Mouse (Mus musculus): Measurements from ENCODE around the gene Ctnnd1. TPM values are rescaled to one million over a fixed set of nuclear protein-coding genes. Genes with fewer than 3 reads are reported as not detected.

The Ctnnd1 gene
- polyA plus RNA-seq, 1 experiment from 2014 or later: 57.6 TPM

DNA sequence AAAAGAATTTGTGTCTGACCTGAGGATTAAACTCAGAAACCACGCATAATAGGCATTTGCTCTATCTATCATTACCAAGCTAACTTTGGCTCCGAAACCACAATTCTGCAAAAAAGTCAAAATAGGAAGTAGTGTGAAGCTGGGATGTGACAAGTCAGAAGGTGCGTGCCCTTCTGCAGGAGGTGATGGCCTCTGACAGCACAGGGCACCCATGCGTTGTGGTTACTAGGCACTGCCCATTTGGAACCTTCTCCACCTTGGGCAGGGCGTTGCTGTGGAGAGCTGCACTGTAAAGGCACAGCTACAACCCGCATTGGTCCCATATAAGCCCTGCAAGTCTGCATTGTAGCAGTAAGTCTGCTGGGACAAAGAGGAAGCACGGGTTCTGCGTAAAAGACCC, 57.8 kb downstream of the Ctnnd1 start:
- Histone ChIP-seq H3K4me2 (no peak overlapping the region), H3K27ac (no peak overlapping the region), H3K9me3 (replicated peaks) (no peaks in the 10 kb centered on the region), H3K9ac (no peak overlapping the region), H3K27me3 (no peaks in the 10 kb centered on the region), H3K4me1 (replicated peaks) (no peaks in the 10 kb centered on the region; the same call in 1 of the 2 replicates), H3K4me3 (no peak overlapping the region), H3K36me3 (peaks cover 42% of the 10 kb centered on the region)
- no peak for ATAC-seq (replicated peaks; ENCODE audit: insufficient number of reproducible peaks, insufficient read depth, low FRiP score, low read depth)
- WGBS: 90% methylated on average over 8 of the region's 8 CpGs

DNA sequence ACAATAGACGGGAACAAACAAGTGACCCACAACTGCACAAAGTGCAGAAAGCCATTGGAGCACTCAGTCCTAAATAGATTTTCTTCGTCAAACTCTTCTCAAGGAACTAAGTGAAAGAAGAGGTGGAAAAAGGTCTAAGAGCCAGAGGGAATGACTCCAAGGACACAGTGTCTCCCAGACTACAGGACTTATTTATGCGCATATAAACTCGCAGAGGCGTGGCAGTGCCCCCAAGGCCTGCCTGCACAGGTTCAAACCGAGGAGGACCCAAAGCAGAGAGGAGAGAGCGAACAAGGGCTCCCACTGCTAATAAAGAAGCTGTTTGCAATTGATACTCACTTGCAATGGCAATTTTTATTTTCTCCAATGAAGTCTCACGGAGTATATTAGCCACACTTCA, 64.9 kb downstream of the Ctnnd1 start:
- no peak overlapping the region for H3K9ac ChIP-seq
- H3K27ac ChIP-seq: no peak overlapping the region
- peaks cover 13% of the 10 kb centered on the region for H3K36me3 ChIP-seq
- H3K9me3 ChIP-seq (replicated peaks): no peaks in the 10 kb centered on the region
- WGBS: 85% methylated on average over 8 of the region's 8 CpGs
- H3K4me3 ChIP-seq: no peak overlapping the region
- ATAC-seq (replicated peaks; ENCODE audit: insufficient number of reproducible peaks, insufficient read depth, low FRiP score, low read depth): no peak
- H3K4me2 ChIP-seq: no peak overlapping the region
- H3K27me3 ChIP-seq: no peaks in the 10 kb centered on the region
- no peaks in the 10 kb centered on the region for H3K4me1 ChIP-seq (replicated peaks)

DNA sequence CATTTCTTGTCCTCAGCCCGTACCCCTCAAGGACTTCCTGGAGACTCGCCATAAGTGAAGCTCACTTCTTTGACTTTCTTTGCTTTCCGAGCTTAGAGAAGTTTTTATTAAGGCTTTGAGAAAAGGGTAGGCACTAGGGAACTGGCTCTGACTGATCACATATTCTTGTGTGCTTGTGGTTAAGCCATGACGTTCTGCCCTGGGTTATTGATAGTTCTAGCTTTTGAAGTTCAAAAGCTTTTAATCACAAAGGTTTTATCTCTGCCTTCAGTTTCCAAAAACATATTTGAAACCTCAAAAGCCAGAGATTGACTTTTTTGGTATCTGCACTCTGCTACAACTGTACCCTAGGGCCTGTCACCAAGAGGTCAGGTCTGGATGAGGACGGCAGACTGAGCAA, 68.3 kb downstream of the Ctnnd1 start:
- H3K27me3 ChIP-seq: no peaks in the 10 kb centered on the region
- H3K4me2 ChIP-seq: no peak overlapping the region
- no peak overlapping the region for H3K27ac ChIP-seq
- no peaks in the 10 kb centered on the region; the same call in 1 of the 2 replicates for H3K9me3 ChIP-seq (replicated peaks)
- H3K36me3 ChIP-seq: no peaks in the 10 kb centered on the region
- H3K4me1 ChIP-seq (replicated peaks): no peaks in the 10 kb centered on the region
- H3K4me3 ChIP-seq: no peak overlapping the region
- H3K9ac ChIP-seq: no peak overlapping the region
- ATAC-seq (replicated peaks; ENCODE audit: insufficient number of reproducible peaks, insufficient read depth, low FRiP score, low read depth): no peak
- WGBS: 73% methylated on average over 5 of the region's 5 CpGs

DNA sequence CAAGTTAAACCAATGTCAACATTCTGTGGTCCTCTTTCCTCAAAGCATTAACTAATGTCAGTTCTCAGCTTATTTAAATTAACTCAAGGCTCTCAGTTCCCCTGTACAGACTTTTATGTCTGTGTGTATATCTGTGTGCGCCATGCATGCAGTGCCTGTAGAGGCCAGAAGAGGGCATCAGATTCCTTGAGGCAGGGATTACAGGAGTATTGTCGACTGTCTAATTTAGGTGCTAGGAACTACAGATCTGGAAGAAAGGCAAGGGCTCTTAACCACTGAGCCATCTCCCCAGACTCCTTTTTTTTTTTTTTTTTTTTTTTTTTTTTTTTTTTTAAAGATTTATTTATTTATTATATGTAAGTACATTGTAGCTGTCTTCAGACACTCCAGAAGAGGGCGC, 69.4 kb downstream of the Ctnnd1 start:
- H3K27me3 ChIP-seq: no peaks in the 10 kb centered on the region
- no peak for ATAC-seq (replicated peaks; ENCODE audit: insufficient number of reproducible peaks, insufficient read depth, low FRiP score, low read depth)
- H3K27ac ChIP-seq: no peak overlapping the region
- H3K4me1 ChIP-seq (replicated peaks): no peaks in the 10 kb centered on the region
- no peak overlapping the region for H3K9ac ChIP-seq
- H3K36me3 ChIP-seq: no peaks in the 10 kb centered on the region
- no peak overlapping the region for H3K4me2 ChIP-seq
- no peak overlapping the region for H3K4me3 ChIP-seq
- H3K9me3 ChIP-seq (replicated peaks): no peaks in the 10 kb centered on the region; the same call in 1 of the 2 replicates
- WGBS: 89% methylated on average over 2 of the region's 3 CpGs

DNA sequence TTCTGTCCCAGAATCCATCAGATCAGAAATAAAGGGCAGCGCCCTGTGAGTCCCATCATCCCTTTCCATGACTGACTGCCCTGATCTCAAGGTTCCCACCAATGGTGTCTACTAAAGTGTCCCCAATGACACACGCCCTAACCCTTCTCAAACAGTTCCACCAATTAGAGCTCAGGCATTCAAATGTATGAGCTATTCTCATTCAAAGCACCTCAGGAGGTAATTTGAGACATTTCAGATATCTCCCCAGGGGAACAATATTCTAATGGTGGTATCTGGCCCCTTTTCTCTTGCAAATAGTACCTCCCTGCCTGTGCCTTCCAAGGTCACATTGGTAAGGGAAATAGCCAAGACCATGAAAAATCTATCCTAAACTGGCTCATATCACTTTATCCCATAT, 71.3 kb downstream of the Ctnnd1 start:
- WGBS: 86% methylated on average over 2 of the region's 2 CpGs
- ATAC-seq (replicated peaks; ENCODE audit: insufficient number of reproducible peaks, insufficient read depth, low FRiP score, low read depth): no peak

DNA sequence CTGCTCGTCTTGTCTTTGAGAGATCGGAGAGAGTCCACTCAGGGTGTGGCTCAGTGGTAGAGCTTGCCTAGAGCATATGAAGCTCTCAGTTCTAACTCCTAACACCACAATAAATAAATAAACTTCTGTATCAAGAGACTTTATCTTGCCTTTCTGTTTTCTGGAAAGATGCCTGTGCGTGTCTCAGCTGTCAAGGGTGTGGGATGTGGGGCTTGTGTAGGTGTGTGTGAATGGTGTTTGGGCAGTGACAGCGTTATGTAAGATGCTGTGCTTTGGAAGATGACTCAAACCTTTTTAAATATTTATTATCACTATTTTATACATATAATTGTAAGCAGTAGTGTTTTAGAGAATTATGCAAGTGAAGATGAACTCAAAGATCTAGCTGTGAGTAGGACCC, 76.4 kb downstream of the Ctnnd1 start:
- WGBS: 85% methylated on average over 4 of the region's 4 CpGs
- Histone ChIP-seq H3K4me3 (no peak overlapping the region), H3K4me1 (replicated peaks) (no peaks in the 10 kb centered on the region), H3K9me3 (replicated peaks) (no peaks in the 10 kb centered on the region; the same call in 1 of the 2 replicates), H3K9ac (no peak overlapping the region), H3K27me3 (no peaks in the 10 kb centered on the region), H3K36me3 (no peaks in the 10 kb centered on the region), H3K4me2 (no peak overlapping the region), H3K27ac (no peak overlapping the region)
- ATAC-seq (replicated peaks; ENCODE audit: insufficient number of reproducible peaks, insufficient read depth, low FRiP score, low read depth): no peak

More for the DNA sequence above, 71.3 kb downstream of the Ctnnd1 start:
- no peak overlapping the region for H3K9ac ChIP-seq
- H3K27ac ChIP-seq: no peak overlapping the region
- no peaks in the 10 kb centered on the region; the same call in 1 of the 2 replicates for H3K9me3 ChIP-seq (replicated peaks)
- H3K4me1 ChIP-seq (replicated peaks): no peaks in the 10 kb centered on the region
- H3K4me2 ChIP-seq: no peak overlapping the region
- H3K4me3 ChIP-seq: no peak overlapping the region
- no peaks in the 10 kb centered on the region for H3K27me3 ChIP-seq
- no peaks in the 10 kb centered on the region for H3K36me3 ChIP-seq

DNA sequence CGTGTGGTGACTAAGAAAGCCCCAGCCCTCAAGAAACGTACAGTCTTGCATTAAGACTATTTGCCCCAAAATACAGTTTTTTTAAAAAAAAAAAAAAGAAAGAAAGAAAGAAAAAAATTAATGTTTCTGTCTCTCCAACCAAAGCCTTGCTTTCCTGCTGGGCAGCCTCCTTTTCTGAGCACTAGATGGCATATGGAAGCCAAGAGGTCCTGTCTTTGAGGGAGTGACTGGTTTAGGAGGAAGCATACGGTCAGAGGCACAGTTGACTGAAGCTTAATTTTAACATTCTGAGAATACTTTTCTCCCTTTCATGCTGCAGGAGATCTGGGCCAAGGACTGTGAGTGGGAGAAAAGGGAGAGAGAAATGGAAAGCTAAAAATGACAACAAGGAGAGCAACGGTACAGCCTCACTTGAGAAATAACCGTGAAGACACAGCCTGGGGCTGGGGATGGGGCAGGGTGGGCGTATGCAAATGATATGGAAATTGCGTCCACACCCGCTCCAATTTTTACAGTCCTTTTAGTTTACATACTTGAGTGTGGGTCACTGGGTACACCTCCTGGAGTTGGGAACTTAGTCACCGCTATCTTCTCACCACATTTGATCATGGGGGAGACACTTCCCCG, 93.6 kb downstream of the Ctnnd1 start:
- H3K9ac ChIP-seq: peak overlapping the region; percentile 23; the same call in 1 of the 2 replicates
- peak overlapping the region; percentile 24 for H3K4me3 ChIP-seq
- 45% methylated on average over 10 of the region's 10 CpGs for WGBS
- no peaks in the 10 kb centered on the region for H3K36me3 ChIP-seq
- H3K4me1 ChIP-seq (replicated peaks): no peaks in the 10 kb centered on the region
- H3K9me3 ChIP-seq (replicated peaks): no peaks in the 10 kb centered on the region
- H3K27me3 ChIP-seq: no peaks in the 10 kb centered on the region
- H3K4me2 ChIP-seq: peak overlapping the region; percentile 52
- ATAC-seq (replicated peaks; ENCODE audit: insufficient number of reproducible peaks, insufficient read depth, low FRiP score, low read depth): no peak
- no peak overlapping the region for H3K27ac ChIP-seq

DNA sequence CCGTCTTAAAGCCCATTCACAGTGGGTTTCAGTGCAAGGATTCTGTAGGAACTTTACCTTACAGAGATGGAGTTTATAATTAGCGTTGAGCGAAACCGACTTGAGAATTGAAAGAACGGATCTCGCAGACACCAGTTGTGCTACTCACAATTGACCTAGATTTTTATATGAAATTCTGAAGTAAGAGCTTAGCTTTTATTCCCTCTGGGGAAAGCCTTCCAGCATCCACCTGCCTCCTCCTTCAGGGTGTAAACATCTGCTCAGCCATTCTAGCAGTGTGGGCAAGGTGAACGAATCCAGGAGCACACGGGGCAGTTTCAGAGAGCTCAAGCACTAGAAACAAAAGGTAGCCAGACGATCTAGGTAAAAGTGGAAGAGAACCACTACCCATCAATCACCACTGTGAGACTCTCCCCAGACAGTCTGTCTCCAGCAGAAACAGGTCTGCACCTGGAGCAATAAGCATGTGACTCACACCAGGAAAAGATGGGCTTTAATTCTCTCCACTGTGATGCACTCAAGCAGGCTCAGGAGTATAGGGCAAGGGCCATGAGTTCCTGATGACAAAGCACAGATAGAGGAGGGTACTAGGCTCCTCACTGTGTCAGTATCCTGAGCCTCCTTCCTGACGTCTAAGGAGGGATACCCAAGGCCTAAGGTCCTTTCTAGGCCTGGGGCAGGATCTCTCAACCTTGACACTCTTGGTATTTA, 99.0 kb downstream of the Ctnnd1 start:
- 73% methylated on average over 10 of the region's 10 CpGs for WGBS

More for the DNA sequence above, 99.0 kb downstream of the Ctnnd1 start:
- Histone ChIP-seq H3K9ac (no peak overlapping the region), H3K36me3 (no peaks in the 10 kb centered on the region), H3K27ac (no peak overlapping the region), H3K27me3 (no peaks in the 10 kb centered on the region), H3K4me2 (no peak overlapping the region), H3K4me1 (replicated peaks) (peaks cover 7% of the 10 kb centered on the region; the same call in 1 of the 2 replicates), H3K9me3 (replicated peaks) (no peaks in the 10 kb centered on the region), H3K4me3 (no peak overlapping the region)
- no peak for ATAC-seq (replicated peaks; ENCODE audit: insufficient number of reproducible peaks, insufficient read depth, low FRiP score, low read depth)

Other genes starting within 250 kb of the Ctnnd1 start
- gene Calcrl, start 225.4 kb downstream of the Ctnnd1 start, polyA plus RNA-seq (2015; fragmentation: Nextera tagmentation; extraction: Ambion mirVana): 38.8 and 39.4 TPM in 2 replicates
- 70.3 and 70.6 TPM in 2 replicates for gene Tfpi, start 174.0 kb downstream of the Ctnnd1 start, polyA plus RNA-seq (2015; fragmentation: Nextera tagmentation; extraction: Ambion mirVana)
- 0.10 TPM in 2 replicates for gene Btbd18, start 8.3 kb upstream of the Ctnnd1 start, polyA plus RNA-seq (2015; fragmentation: Nextera tagmentation; extraction: Ambion mirVana)
- 203 and 214 TPM in 2 replicates for gene Selenoh, start 20.0 kb upstream of the Ctnnd1 start, polyA plus RNA-seq (2015; fragmentation: Nextera tagmentation; extraction: Ambion mirVana)
- gene Gm28635, start 27.3 kb upstream of the Ctnnd1 start, polyA plus RNA-seq (2015; fragmentation: Nextera tagmentation; extraction: Ambion mirVana): not detected in 2 replicates
- gene Med19, start 27.6 kb upstream of the Ctnnd1 start, polyA plus RNA-seq (2015; fragmentation: Nextera tagmentation; extraction: Ambion mirVana): 22.1 and 22.2 TPM in 2 replicates
- gene Tmx2, start 28.4 kb upstream of the Ctnnd1 start, polyA plus RNA-seq (2015; fragmentation: Nextera tagmentation; extraction: Ambion mirVana): 156 and 158 TPM in 2 replicates
- 20.2 and 22.4 TPM in 2 replicates for gene Zdhhc5, start 64.4 kb upstream of the Ctnnd1 start, polyA plus RNA-seq (2015; fragmentation: Nextera tagmentation; extraction: Ambion mirVana)
- gene Clp1, start 76.6 kb upstream of the Ctnnd1 start, polyA plus RNA-seq (2015; fragmentation: Nextera tagmentation; extraction: Ambion mirVana): 12.8 and 18.6 TPM in 2 replicates
- 3.0 and 3.8 TPM in 2 replicates for gene Ypel4, start 83.3 kb upstream of the Ctnnd1 start, polyA plus RNA-seq (2015; fragmentation: Nextera tagmentation; extraction: Ambion mirVana)
- gene Gm19426, start 92.9 kb upstream of the Ctnnd1 start, polyA plus RNA-seq (2015; fragmentation: Nextera tagmentation; extraction: Ambion mirVana): 5.1 and 5.3 TPM in 2 replicates
- 45.2 and 53.2 TPM in 2 replicates for gene Serping1, start 124.7 kb upstream of the Ctnnd1 start, polyA plus RNA-seq (2015; fragmentation: Nextera tagmentation; extraction: Ambion mirVana)
- 128 and 145 TPM in 2 replicates for gene Ube2l6, start 148.1 kb upstream of the Ctnnd1 start, polyA plus RNA-seq (2015; fragmentation: Nextera tagmentation; extraction: Ambion mirVana)
- 0.25 and 0.38 TPM in 2 replicates for gene Smtnl1, start 171.9 kb upstream of the Ctnnd1 start, polyA plus RNA-seq (2015; fragmentation: Nextera tagmentation; extraction: Ambion mirVana)
- gene Timm10, start 176.2 kb upstream of the Ctnnd1 start, polyA plus RNA-seq (2015; fragmentation: Nextera tagmentation; extraction: Ambion mirVana): 76.6 TPM in 2 replicates
- gene Slc43a1, start 188.1 kb upstream of the Ctnnd1 start, polyA plus RNA-seq (2015; fragmentation: Nextera tagmentation; extraction: Ambion mirVana): 8.6 and 11.5 TPM in 2 replicates
- gene Rtn4rl2, start 235.9 kb upstream of the Ctnnd1 start, polyA plus RNA-seq (2015; fragmentation: Nextera tagmentation; extraction: Ambion mirVana): 1.9 and 2.1 TPM in 2 replicates

Measured in heart, embryonic 15.5 days (tissue).